Mouse (Mus musculus) G1E-ER4 (cell line): ENCODE data around the gene Wbp4. TPM values are rescaled to one million over a fixed set of nuclear protein-coding genes. Genes with fewer than 3 reads are reported as not detected.

ENCODE experiments used
- GATA1 ChIP-seq: IDR thresholded peaks from one replicate; pipeline ENCODE4 v1.8.0; 2012; ENCODE audit warnings: low read length, inconsistent platforms
- polyA plus RNA-seq: library from polyadenylated mRNA; stranded (reverse); fragments of >175 nt; gene quantifications from 2 replicates; pipeline ENCODE4 v1.2.3, GENCODE M21; 2012

The Wbp4 gene
- polyA plus RNA-seq, result 9.3 and 13.1 TPM in 2 replicates

DNA sequence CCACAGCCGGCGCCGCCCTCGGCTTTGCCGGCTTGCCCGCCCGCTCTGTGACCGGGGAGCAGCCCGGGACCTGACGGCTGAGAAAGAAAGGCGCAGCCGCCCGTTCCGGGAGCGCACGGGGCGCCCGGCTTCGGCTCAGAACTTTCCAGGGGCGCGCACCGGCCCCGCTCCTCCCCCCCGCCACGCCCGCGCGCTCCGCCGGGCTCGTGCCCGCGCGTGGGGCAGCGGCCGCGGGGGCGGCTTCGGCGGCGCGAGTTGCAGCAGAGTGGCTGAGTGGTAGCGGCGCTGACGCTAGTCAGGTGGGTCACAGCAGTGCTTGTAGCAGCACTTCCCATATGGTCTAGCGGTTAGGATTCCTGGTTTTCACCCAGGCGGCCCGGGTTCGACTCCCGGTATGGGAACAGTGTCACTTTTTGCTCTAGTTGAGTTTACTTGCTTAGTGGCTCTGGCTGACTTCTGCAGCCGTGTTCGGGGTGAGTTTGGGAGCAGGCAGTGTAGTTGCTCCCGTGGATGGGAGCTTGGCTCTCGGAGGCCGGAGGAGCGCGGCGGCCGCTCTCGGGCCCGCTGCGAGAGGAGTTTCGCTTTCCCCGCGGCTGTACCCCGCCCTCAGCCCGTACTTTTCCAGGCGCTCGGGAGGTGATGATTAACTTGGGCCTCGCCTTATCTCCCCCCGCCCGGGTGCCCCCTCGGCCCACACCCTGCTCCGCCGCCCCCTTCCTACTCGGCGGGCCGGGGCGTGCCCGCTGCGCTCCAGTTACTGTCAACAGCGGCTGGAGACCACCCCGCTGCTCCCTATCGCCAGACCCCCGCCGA is at the start of gene Wbp4:
Gene Wbp4 (minus strand): TSS at position 182 of the 813 bp plus-strand sequence.
- TF ChIP-seq GATA1, result no peak

DNA sequence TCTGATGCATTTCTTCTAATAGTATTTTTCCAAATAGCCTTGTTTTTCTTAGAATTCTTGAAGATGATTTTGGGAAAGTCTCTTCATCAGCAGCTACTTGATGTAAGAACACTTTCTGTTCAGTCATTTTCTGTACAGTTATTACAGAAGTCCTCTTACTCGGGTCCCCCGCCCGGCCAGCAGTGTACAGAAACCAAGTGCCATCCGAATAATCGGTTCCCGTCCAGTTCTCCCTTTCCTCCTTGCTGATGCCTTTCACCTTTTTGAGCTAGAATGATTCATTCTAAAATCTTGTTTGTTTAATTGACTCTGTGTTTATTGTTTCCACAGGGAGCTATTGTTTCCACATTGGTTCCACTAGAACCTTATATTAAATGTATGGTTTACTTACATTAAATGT is 49.4 kb upstream of the Wbp4 start:
- TF ChIP-seq GATA1, result no peak

DNA sequence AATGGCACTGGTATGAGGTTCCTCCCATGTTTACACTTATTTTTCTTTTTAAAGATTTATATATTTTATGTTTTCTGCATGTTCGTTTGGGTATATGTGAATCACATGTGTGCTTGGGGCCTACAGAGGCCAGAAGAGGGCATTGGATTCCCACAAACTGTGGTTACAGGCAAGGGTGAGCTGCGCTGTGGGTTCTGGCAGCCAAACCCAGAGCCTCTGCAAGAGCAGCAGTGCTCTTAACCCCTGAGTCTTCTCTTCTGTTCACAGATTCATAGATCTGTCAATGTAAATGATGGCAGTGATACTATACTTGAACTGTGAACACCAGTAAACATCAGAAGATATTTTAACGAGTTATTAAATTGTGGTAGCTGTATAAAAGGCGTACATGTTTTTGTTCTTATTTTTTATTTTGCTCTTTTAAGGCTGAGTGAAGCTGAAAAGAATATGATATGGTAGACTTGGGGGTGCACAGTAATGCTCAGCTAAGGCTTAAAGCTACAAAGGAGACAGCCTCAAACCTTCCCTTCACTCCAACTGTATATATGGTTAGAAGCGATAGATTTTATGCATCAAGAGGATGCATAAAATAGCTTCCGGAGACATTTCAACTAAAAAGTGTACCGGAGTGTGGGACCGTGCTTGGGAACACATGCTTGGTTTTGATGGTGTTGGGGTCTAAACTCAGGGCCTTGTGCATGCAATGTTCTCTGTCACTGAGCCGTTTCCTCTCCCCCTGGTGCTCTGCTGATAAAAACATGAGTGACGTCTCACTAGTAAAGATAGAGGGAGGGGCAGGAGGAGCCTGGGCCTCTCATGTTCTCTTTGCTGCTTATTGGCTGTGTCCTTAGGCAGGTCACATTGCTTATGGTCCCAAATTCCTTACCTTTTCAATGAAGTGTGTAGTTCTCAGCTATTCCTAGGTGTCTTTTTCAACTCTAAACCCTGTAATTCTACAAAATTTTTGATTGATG is 48.5 kb upstream of the Wbp4 start:
- TF ChIP-seq GATA1, result peak; percentile 5

DNA sequence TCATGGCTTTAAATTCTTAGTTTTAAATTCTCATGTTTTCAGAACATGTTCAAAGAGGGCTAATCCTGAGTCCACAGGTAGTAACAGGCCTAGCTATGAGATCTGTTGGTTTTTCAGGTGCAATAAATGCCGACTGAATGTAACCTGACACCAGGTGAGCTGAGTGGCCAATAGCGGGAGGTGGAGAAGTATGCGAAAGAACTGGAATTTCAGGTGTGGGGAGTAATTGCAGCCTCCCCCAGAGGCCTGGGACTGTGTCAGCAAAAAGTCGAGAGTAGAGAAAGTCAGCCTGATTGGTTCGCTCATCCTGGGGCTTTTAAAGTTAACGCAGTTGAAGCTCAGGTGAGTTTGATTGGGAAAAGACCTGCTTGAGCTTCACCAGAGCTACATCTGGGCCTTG is 46.4 kb upstream of the Wbp4 start:
- TF ChIP-seq GATA1, result no peak

DNA sequence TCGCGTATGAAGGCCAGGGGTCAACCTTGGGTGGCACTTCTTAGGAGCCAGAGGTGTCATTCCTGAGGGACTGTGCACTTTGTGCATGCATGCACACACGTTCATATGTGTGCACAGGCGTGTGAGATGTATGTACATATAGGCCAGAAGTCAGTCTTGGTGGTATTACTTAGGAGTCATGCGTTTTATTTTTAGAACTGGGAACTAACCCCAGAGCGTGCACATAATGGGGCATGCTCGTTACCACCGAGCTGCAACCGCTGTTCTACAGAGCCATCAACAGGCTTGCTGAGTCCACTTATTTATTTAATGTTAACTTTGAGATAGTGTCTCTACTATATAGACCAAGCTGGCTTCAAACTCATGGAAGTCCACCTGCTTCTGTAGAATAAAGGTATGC is 41.1 kb upstream of the Wbp4 start:
- TF ChIP-seq GATA1, result no peak

DNA sequence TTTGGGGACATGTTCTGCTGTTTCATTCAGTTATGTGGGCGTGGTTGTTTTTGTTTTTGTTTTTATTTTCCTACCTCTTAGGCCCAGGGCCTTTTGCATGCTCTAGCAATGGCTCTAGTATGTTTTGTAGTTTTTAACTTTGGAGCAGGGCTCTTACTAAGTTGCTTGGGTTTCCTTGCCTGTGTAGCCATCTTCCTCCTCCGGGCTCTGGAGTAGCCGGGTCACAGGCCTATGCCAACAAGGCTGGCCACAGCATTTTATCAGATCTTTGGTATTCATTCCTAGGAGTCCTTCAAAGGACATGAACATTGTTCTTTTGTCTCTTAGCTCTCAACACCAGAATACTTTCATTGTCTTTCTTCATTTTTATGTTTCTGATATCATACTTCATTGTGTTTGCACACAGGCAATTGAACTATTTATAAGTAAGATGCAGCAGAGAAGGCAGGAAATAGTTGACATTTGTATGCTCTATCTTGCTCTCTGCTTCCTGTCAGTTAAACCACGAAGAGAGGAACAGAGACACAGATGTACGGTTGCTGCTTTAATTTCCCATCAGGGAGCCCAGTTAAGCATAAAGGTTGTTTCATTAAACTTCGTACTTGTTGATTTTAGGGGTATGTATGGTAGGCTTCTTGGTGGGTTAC is 40.3 kb upstream of the Wbp4 start:
- TF ChIP-seq GATA1, result peak; percentile 13

DNA sequence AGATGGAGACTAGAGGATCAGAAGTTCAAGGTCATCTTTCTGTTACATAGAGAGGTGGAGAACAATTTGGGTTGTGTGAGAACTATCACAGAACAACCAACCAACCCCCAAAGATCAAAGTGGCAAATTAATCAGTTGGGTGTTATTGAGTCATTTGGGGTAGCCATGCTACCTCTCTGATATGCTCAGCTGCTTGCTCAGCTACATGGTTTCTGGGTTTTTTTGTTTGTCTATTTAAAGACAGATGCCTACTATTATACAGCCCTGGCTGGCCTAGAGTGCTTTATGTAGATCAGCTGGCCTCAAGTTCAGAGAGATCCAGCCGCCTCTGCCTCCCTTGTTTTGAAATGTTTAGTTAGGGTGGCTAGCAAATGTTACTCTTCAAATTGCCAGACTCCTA is 39.7 kb upstream of the Wbp4 start:
- TF ChIP-seq GATA1, result no peak

DNA sequence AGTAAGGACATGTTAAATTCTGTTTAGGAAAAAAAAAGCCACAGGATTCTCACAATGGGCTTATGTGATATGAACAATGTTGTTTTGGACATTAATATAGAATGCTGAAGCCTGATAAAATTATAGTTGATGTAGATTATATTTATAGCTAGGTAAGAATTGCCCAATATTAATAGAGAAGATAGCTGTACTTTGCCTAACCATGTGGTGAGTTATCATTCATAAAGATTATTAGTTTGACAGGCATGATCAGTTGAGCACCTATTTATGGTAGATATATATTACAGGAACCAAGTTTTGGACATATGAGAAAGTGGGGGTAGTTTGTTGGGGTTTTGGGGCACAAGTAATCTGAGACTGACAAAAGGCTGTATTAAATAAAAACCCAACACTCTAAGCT is 39.3 kb upstream of the Wbp4 start:
- TF ChIP-seq GATA1, result peak; percentile 3

DNA sequence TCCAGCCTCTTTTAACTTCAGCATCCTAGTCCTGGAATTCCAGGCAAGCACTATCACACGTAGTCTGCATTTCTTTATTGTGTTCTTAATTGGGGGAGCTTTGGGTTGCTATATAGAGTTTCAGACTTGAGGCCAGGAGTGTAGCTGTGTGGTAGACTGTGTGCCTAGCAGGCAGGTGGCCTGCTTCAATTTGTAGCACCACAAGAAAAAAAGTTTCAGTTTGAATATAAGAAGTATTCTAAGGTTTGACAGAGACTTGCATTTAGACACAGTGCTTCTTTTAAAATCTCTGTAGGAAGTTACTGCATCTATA is 38.3 kb upstream of the Wbp4 start:
- no peak for TF ChIP-seq GATA1

DNA sequence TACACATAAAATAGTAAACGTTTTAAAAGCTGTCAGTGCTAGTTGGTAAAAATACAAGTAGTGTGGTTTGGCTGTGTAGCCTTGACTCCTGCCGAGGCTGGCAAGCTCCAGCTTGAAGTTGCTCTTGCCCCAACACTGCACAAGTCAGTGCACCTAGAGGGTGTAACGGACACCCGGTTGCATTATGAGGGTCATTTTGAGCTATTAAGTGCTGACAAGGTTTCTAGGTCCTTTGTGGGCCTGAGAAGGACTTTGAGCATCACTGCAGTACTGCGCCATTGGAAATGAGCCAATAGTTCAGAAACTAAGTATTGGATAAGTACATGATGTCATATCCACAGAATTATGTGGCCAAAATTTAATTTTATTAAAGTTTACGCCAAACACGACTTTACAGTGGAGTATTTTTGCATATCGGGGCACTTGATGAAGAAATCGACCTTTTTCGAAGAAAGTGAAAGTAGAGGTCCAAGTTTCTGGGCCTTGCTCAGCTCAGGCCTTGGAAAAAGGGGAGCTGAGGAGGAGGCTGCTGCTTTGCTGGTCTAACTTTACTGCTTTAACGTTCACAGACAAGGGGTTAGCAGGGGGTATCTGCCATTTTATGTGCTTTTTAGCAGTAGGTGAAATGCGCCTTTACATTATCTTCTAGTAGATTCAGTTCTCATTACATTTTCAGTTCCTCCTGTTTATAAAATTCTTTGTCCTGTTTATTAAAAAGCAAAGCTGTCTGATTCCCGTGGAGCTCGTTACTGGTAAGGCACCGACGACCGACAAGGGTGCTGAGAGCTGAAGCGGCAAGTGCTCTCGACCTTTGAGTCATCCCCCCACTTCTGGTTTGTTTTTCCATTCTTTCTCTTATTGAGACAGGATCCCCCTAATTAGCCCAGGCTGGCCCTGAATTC is 37.7 kb upstream of the Wbp4 start:
- no peak for TF ChIP-seq GATA1

DNA sequence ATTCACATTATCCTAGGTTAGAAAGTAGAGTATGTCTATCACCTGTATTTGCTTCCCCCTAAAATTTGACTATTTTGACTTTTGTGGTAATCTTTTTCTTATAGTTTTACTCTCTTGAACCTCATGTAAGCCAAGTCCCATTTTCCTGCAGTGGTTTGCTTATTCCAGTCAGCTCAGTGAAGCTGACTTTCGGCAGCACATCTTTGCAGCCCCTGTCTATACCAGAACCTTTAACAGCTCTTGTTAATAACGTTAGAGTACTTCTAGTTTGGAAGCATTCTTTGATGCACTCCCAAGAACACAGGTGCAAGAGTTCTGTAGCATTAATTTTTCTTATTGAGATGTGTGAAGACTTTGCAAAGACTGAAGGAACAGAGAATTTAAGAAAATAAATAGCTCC is 36.8 kb upstream of the Wbp4 start:
- no peak for TF ChIP-seq GATA1

DNA sequence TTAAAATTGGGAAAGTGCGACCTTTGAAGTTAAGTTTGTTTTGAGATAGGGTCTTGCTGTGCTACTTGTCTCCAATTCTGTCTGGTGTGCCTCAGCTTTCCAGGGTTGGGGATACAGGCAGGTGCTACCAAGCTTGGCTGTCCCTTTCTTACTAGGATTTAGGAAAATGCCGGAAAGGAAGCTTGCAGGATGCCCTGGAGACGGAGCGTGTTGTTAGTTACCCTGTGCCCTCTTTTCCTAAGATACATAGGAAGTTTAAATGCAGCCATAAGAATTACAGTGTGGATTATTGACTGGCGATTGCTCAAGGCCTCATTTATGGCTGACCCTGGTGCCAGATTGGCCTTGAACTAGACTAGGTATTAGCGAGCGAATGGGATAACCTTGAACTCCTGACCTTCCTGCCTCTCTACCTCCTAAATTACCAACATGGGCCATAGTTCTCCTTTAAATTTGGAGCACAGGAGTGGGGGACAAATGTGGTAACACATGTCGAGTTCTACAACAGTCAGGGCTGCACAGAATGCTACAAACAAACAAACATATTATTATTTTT is 35.9 kb upstream of the Wbp4 start:
- no peak for TF ChIP-seq GATA1

DNA sequence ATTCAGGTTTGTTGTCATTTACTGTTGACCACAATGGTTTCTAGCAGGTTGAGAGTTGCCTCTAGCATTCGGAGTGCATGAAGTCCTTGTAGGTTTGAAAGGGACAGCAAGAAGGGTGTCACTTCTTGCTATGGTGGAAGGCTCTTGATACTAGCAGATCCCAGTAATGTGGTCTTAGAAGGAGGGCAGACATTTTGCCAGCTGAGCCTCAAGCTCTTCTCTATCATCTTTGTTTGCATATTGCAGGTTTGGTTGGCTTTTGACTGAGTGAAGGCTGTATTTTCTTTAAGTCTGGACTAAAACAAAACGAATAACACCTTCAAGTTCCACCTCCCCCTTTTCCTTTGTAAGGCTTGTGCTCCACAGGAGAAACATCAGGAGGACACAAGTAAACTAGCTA is 35.4 kb upstream of the Wbp4 start:
- no peak for TF ChIP-seq GATA1

DNA sequence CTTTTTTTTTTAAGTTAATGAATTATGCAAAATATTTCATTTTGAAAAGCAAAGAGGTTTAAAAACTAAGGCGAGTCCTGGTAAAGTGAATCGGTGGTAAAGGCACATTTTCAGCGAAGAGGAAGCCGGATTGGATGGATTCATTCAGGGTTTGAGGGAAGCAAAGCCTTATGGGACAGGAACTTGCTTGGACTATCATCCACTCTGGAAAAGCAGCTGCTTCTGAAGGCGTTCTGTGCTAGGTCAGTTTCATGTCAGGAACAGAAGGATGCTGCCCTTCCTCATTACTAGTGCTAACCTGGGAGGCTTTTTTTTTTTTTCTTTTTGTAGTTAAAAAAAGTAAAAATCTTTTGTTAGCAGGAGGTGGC is 34.9 kb upstream of the Wbp4 start:
- no peak for TF ChIP-seq GATA1
